Comparison of ENCODE assay signal across 12 mouse cellular contexts in genomic region chr13:81181459-81181858, GRCm38 (mm10).
DNase-seq lines count a peak whose midpoint lies in the region; ATAC-seq and TF ChIP-seq lines count a peak whose summit lies in the region.
"Had no signal": no experiment of that assay in that cellular context is flagged by ENCODE, and none has a peak within 500 bp of the region (broad histone marks: within the 10 kb centered on the region; RNA-seq: fewer than 3 reads in every experiment).

No protein-coding gene starts in this region.

- no peak overlapping the region for H3K4me2 ChIP-seq in forebrain, embryonic 13.5 days
- no peak overlapping the region for H3K4me2 ChIP-seq in forebrain, embryonic 15.5 days (replicated peaks)
- no peak overlapping the region for H3K4me2 ChIP-seq in kidney, postnatal 0 days (ENCODE audit: low read length)

- H3K36me3 ChIP-seq in forebrain, embryonic 13.5 days (ENCODE audit: poor library complexity, severe bottlenecking), result no peaks in the 10 kb centered on the region
- H3K36me3 ChIP-seq in forebrain, embryonic 15.5 days, result no peaks in the 10 kb centered on the region
- H3K36me3 ChIP-seq in kidney, postnatal 0 days (ENCODE audit: insufficient read depth, low read length), result no peaks in the 10 kb centered on the region
- H3K36me3 ChIP-seq in thymus, adult 2 months (ENCODE audit: control insufficient read depth, insufficient read depth, low read length), result no peaks in the 10 kb centered on the region

- no peaks in the 10 kb centered on the region for H3K27me3 ChIP-seq in forebrain, embryonic 13.5 days
- no peaks in the 10 kb centered on the region for H3K27me3 ChIP-seq in forebrain, embryonic 15.5 days
- H3K27me3 ChIP-seq in kidney, postnatal 0 days (ENCODE audit: insufficient read depth, low read length), result no peaks in the 10 kb centered on the region
- no peaks in the 10 kb centered on the region for H3K27me3 ChIP-seq in thymus, adult 2 months (ENCODE audit: control insufficient read depth, insufficient read depth, low read length)

- H3K4me3 ChIP-seq in forebrain, embryonic 13.5 days, result no peak overlapping the region
- H3K4me3 ChIP-seq in forebrain, embryonic 15.5 days, result no peak overlapping the region
- H3K4me3 ChIP-seq in kidney, postnatal 0 days (replicated peaks; ENCODE audit: low read depth, low read length), result no peak overlapping the region
- H3K4me3 ChIP-seq in thymus, adult 2 months (ENCODE audit: control insufficient read depth, insufficient read depth, low read length), result no peak overlapping the region

- TF ChIP-seq CTCF in kidney, postnatal 0 days (IDR thresholded peaks at IDR 0.05; ENCODE audit: low read depth), result no peak
- no peak for TF ChIP-seq CTCF in thymus, adult 2 months (IDR thresholded peaks at IDR 0.05; ENCODE audit: borderline replicate concordance, control insufficient read depth, extremely low read depth, insufficient read depth, low read length, poor library complexity)

- 58% methylated on average over 4 of the region's 4 CpGs for WGBS in forebrain, embryonic 13.5 days
- 33% methylated on average over 4 of the region's 4 CpGs for WGBS in forebrain, embryonic 15.5 days
- 29% methylated on average over 4 of the region's 4 CpGs for WGBS in kidney, postnatal 0 days
- 91% methylated on average over 4 of the region's 4 CpGs for WGBS in thymus, adult 2 months

- ATAC-seq in forebrain, embryonic 13.5 days, result peak; percentile 59
- ATAC-seq in forebrain, embryonic 15.5 days (replicated peaks), result no peak
- no peak for ATAC-seq in kidney, postnatal 0 days (replicated peaks; ENCODE audit: low FRiP score, low read depth)
- ATAC-seq: liver, postnatal 0 days had no signal

- TF ChIP-seq POLR2A in thymus, adult 2 months (IDR thresholded peaks at IDR 0.05; ENCODE audit: control insufficient read depth, extremely low read depth, insufficient read depth, low read length, poor library complexity), result no peak

- peak; percentile 24 for DNase-seq in kidney, postnatal 0 days (ENCODE audit: low spot score)
- no peak for DNase-seq in kidney, adult 8-10 months
- DNase-seq in right cerebral cortex, postnatal 4 days, result peak; percentile 7
- no peak for DNase-seq in right cerebral cortex, adult 2 months (ENCODE audit: low spot score in 2 of 2)
- DNase-seq in thymus, adult 2 months, result no peak
- no peak for DNase-seq in lung, postnatal 36 days
- DNase-seq: B cell, adult 2 months; cerebellum, adult 2 months; layer of hippocampus, adult 9-11 months; liver, postnatal 0 days had no signal

- H3K9ac ChIP-seq in forebrain, embryonic 13.5 days, result no peak overlapping the region
- no peak overlapping the region for H3K9ac ChIP-seq in forebrain, embryonic 15.5 days (replicated peaks)
- H3K9ac ChIP-seq in kidney, postnatal 0 days (ENCODE audit: low read depth, low read length), result no peak overlapping the region
- H3K9ac ChIP-seq: liver, postnatal 0 days had no signal

- H3K27ac ChIP-seq in forebrain, embryonic 13.5 days, result no peak overlapping the region
- no peak overlapping the region for H3K27ac ChIP-seq in forebrain, embryonic 15.5 days (replicated peaks)
- H3K27ac ChIP-seq in kidney, postnatal 0 days, result no peak overlapping the region
- H3K27ac ChIP-seq in thymus, adult 2 months (ENCODE audit: control insufficient read depth, insufficient read depth, low read length), result no peak overlapping the region

- H3K9me3 ChIP-seq in forebrain, embryonic 13.5 days (replicated peaks), result no peaks in the 10 kb centered on the region
- H3K9me3 ChIP-seq in forebrain, embryonic 15.5 days, result no peaks in the 10 kb centered on the region
- no peaks in the 10 kb centered on the region for H3K9me3 ChIP-seq in kidney, postnatal 0 days (replicated peaks; ENCODE audit: low read length)

- peaks cover 4% of the 10 kb centered on the region; the same call in 1 of the 2 replicates for H3K4me1 ChIP-seq in forebrain, embryonic 13.5 days
- H3K4me1 ChIP-seq in forebrain, embryonic 15.5 days, result no peaks in the 10 kb centered on the region
- H3K4me1 ChIP-seq in kidney, postnatal 0 days (replicated peaks; ENCODE audit: insufficient read depth, low read length), result no peaks in the 10 kb centered on the region
- no peaks in the 10 kb centered on the region for H3K4me1 ChIP-seq in thymus, adult 2 months (replicated peaks; ENCODE audit: control insufficient read depth, insufficient read depth, low read length)

Comparison
In these comparisons a context has a peak if more than half of its experiments do, and no peak if none do; other contexts are left out.
1. DNase-seq: peak in kidney, postnatal 0 days (single experiment) and right cerebral cortex, postnatal 4 days (single experiment); none in kidney, adult 8-10 months (0 of 2), right cerebral cortex, adult 2 months (0 of 2), thymus, adult 2 months (single experiment) and lung, postnatal 36 days (single experiment).